Mouse (Mus musculus) layer of hippocampus, postnatal 14 days (tissue): ENCODE data around the gene Eno3. TPM values are rescaled to one million over a fixed set of nuclear protein-coding genes. Genes with fewer than 3 reads are reported as not detected.

Experiments used
- microRNA-seq, 2 experiments: library from miRNA; unstranded; fragments of <30 nt; microRNA quantifications; one replicate each; pipeline ENCODE4 v1.2.0; 2021
- total RNA-seq, 2 experiments: library from RNA; stranded (reverse); gene quantifications; 2 replicates each; pipeline ENCODE4 v1.2.3; 2021

Gene Eno3
- total RNA-seq, 2 experiments from 2014 or later = 5.9 to 10.1 TPM

Small RNA genes lying within 50 kb of the gene (microRNA-seq; reads per million reads assigned to microRNA genes)
- gene Mir6925 = 0.85 to 1.1 reads per million in 2 experiments

Other genes with a start within 250 kb of the Eno3 start
- 10 to 100 TPM; 38.5 to 39.6 TPM for gene Pelp1, start 247.2 kb upstream of the Eno3 start, total RNA-seq
- 10 to 100 TPM; 94.0 to 95.9 TPM for gene Arrb2, start 224.6 kb upstream of the Eno3 start, total RNA-seq
- 10 to 100 TPM; 12.9 to 17.9 TPM for gene Med11, start 205.3 kb upstream of the Eno3 start, total RNA-seq
- gene Zmynd15, start 197.8 kb upstream of the Eno3 start, total RNA-seq = 1 to 10 TPM in 1 of 2 experiments, under 1 TPM in 1; 0.62 to 1.2 TPM
- gene Cxcl16, start 197.2 kb upstream of the Eno3 start, total RNA-seq = under 1 TPM; 0.62 to 0.78 TPM
- gene Tm4sf5, start 152.0 kb upstream of the Eno3 start, total RNA-seq = 1 to 10 TPM in 1 of 2 experiments, not detected in 1; 1.0 TPM
- not detected for gene Vmo1, start 142.6 kb upstream of the Eno3 start, total RNA-seq
- gene Gltpd2, start 138.0 kb upstream of the Eno3 start, total RNA-seq = not detected
- 100 to 1,000 TPM; 198 to 203 TPM for gene Psmb6, start 131.8 kb upstream of the Eno3 start, total RNA-seq
- gene Gm40193, start 124.3 kb upstream of the Eno3 start, total RNA-seq = not detected
- 10 to 100 TPM; 21.9 to 24.5 TPM for gene Pld2, start 117.1 kb upstream of the Eno3 start, total RNA-seq
- 100 to 1,000 TPM; 350 to 366 TPM for gene Mink1, start 94.3 kb upstream of the Eno3 start, total RNA-seq
- under 1 TPM; 0.88 TPM for gene 4930544D05Rik, start 41.4 kb upstream of the Eno3 start, total RNA-seq
- gene Chrne, start 38.0 kb upstream of the Eno3 start, total RNA-seq = under 1 TPM; 0.32 to 0.57 TPM
- gene Gp1ba, start 18.1 kb upstream of the Eno3 start, total RNA-seq = not detected
- 10 to 100 TPM; 70.2 to 72.3 TPM for gene Rnf167, start 10.0 kb upstream of the Eno3 start, total RNA-seq
- 100 to 1,000 TPM; 124 to 127 TPM for gene Slc25a11, start 9.7 kb upstream of the Eno3 start, total RNA-seq
- gene Pfn1, start 2.6 kb upstream of the Eno3 start, total RNA-seq = 100 to 1,000 TPM; 340 to 380 TPM
- gene Spag7, start 12.2 kb downstream of the Eno3 start, total RNA-seq = 10 to 100 TPM; 45.8 to 53.7 TPM
- 100 to 1,000 TPM; 288 to 296 TPM for gene Camta2, start 30.9 kb downstream of the Eno3 start, total RNA-seq
- gene Inca1, start 43.0 kb downstream of the Eno3 start, total RNA-seq = 1 to 10 TPM; 1.9 to 2.1 TPM
- gene Kif1c, start 43.3 kb downstream of the Eno3 start, total RNA-seq = 10 to 100 TPM; 66.2 to 68.4 TPM
- gene Zfp3, start 107.0 kb downstream of the Eno3 start, total RNA-seq = 10 to 100 TPM; 17.7 to 21.0 TPM
- gene Scimp, start 155.4 kb downstream of the Eno3 start, total RNA-seq = not detected
- 100 to 1,000 TPM; 107 to 109 TPM for gene Rabep1, start 187.6 kb downstream of the Eno3 start, total RNA-seq